Mouse (Mus musculus) gastrocnemius, postnatal 25 days (tissue): ENCODE data around the gene Gse1. TPM values are rescaled to one million over a fixed set of nuclear protein-coding genes. Genes with fewer than 3 reads are reported as not detected.
A peak's percentile ranks its signal among the peaks of the same experiment; 100 is the strongest.

ENCODE experiments used
- DNase-seq: peaks from one replicate; pipeline ENCODE4 v3.0.0; 2022
- total RNA-seq, 2 experiments: library from RNA; stranded (reverse); gene quantifications; 1 replicate in 1 of 2; 2 replicates in 1 of 2; pipeline ENCODE4 v1.2.3; 2021

The Gse1 gene
- total RNA-seq, 2 experiments from 2014 or later = 23.1 to 27.1 TPM

- peak; percentile 71 for DNase-seq
These were observed 16.9 kb upstream of the Gse1 start for GRCm38 (mm10) chr8:120211345-120211744.

DNA sequence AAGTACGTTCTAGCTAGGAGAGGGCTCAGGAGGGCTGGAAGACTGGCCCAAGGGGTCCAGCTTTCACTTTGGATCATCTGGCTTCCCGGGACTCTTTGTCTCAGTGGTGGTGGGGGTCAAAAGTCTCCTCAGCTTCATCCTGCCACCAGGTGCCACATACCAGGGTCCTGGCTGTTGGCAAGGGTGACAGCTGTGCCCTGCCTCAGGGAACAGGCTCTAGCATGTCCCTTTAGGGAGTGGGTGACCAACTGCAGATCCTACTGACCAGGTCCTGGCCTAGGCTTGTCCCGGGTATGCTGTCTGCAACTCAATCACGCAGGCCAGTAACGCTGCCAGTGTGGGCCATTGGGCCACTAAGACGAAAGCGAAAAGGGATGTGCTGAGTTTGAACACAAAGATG, 15.7 kb upstream of the Gse1 start:
- no peak for DNase-seq

DNA sequence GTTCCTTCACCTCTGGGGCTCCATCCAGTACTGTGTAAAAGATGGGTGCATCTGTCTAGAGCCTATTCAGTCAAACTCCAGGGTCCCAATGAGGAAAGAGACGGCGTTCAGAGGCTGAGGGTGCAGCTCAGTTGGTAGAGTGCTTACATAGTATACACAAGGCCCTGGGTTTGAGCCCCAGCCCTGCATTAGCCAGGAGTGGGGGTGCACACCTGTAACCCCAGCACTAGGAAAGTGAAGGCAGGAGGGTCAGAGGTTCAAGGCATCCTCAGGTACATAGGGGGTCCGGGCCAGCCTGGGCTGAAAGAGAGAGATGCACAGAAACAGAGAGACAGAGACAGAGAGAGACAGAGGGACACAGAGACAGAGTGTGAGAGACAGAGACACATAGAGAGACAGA, 15.0 kb upstream of the Gse1 start:
- DNase-seq = no peak

GRCm38 (mm10) chr8:120213939-120214338, 14.3 kb upstream of the Gse1 start:
- peak; percentile 88 for DNase-seq

GRCm38 (mm10) chr8:120215416-120216141, 12.7 kb upstream of the Gse1 start:
- DNase-seq = peak; percentile 74

DNA sequence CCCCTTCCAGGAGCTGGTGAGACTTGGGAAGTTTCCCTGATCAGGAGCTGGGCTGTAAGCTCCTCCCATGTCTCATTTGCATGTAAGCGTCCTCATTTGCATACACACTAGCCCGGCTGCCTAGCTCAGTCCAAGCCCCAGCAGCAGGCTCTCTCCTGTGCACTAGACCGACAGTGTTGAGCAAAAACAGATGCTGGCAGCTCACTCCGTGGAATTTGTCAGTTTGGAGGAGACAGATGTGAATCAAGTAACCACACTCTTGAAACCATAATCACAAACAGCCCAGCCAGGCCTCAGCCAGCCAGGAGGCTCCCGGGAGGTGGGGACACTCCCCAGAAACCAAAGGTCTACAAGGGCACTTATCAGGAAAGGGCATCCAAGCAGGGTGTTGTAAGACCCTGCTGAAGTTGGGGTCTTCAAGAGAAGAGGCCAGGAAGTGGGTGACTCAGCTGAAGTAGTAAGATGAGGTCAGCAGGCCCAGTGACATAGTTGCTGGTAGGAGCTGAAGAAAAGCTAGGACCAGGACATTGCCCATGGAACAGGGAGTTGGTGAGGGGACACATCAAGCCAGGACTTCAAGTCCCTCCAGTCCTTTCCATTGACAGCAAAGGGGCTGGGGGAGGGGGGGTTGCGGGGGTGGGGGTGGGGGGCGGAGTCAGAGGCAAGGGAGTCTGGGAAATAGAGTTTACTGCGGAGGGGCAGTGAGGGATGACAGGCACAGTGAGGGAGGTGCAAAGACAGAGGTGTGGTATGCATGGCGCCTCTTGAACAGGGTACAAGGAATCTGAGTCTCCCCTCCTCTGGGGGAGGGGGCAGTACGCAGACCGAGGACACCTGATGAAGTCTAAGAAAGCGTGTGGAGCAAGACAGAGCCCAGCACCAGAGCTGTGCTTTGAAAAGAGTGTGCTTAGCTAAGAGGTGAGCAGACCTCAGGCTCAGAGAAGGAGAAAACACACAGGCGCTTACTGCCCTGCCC, 11.1 kb upstream of the Gse1 start:
- DNase-seq = peak; percentile 63

- DNase-seq = no peak
These were observed 5.7 kb upstream of the Gse1 start for GRCm38 (mm10) chr8:120222548-120222947.

- no peak for DNase-seq
These were observed 3.5 kb upstream of the Gse1 start for GRCm38 (mm10) chr8:120224521-120225420.

DNA sequence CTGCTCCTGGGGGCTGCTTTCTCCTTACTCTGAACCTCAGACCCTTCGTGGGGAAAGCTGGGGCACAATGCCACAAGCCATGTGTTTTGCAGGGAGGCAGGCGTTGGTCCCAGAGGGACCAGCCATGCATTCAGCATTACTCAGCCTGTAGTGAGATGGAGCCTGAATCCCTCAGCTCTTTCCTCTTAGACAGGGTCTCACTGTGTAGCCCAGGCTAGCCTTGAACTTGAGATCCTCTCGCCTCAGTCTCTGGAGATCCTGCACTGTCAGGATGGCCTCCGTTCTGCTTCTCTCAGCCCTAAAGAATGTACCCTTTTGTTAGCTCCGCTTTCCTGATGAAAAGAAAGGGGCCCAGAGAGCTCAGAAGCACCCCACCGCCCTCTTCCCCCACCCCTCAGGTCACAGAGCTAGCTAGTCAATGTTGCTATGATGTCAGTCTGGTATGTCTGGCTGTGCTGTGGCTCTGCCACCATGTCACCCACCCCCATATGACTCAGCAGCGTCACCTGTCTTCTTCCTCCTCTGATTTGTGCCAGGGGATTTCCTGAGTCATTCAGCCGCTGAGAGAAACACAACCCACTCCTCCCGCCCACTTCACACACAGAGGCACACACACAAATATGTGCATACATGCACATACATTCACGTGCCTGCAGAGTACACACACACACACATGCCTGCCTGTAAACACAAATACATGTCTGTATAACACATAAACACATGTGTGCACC, 2.7 kb upstream of the Gse1 start:
- DNase-seq = no peak

GRCm38 (mm10) chr8:120226700-120227577, 1.3 kb upstream of the Gse1 start:
- DNase-seq = no peak

GRCm38 (mm10) chr8:120227578-120227876, 729 bp upstream of the Gse1 start:
- DNase-seq = no peak

- DNase-seq = no peak
These were observed 721 bp downstream of the Gse1 start for GRCm38 (mm10) chr8:120228781-120229573.

GRCm38 (mm10) chr8:120229574-120229916, 1.3 kb downstream of the Gse1 start:
- DNase-seq = peak; percentile 49

GRCm38 (mm10) chr8:120230081-120230480, 1.8 kb downstream of the Gse1 start:
- no peak for DNase-seq

DNA sequence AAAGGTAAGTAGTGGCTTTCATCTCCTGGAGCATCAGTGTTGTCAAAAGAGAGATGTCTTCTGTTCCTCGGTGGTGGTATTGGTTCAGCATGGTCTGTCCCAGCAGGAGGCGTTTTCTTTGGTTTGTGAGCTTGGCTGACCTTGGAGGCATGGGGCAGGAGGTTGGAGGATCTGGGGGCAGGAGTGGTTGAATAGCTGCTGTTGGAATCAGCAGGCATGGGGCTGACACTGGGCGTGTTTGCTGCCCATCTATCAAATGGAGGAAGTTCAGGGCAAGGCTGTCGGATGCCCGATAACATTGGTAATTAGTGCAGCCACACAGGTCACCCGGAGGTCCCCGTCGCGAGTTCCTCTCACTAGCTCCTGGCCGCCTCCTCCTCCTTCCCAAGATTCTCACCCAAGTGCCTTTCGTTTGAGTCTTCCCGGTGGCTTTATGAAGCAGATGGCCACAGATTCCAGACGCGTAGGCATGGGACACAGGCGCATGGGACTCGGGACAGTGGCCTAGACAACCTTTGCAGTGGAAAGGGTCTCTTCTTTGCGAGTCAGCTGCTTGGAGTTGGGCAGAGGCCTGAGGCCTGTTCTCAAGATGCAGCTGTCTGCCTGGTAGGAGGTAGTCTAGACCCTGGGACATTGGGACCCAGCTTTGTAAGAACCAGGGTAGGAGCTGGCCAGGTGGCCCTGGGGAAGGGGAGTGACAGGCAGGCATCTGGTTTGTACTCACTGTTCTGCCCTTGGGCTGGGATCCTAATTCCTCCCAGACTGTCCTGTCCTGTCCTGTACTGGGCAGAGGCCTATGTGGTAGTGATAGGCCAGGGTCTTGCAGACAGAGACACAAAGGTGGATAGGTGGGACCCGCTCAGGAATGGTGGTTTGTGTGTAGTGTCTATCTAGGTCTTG, 2.7 kb downstream of the Gse1 start:
- DNase-seq = no peak

DNA sequence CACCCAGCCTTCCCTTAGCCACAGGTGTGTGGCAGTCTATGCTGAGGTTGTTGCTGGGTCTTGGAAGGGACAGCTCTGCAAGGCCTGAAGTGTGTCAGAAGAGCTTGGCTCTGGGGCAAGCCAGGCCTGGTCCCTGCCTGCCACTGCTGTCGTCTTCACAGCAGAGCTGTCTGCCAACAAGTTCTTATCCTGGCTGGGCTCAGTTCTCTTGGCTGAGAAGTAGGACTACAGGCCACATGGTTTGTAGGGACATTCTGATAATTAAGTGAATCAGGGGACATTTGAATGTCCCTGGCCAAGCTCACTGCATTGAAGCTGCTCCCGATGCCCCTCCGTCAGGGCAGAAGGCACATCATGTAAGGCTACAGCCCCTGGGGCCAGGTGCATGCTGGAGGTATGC, 3.6 kb downstream of the Gse1 start:
- DNase-seq = peak; percentile 65

GRCm38 (mm10) chr8:120232398-120232797, 4.1 kb downstream of the Gse1 start:
- no peak for DNase-seq

DNA sequence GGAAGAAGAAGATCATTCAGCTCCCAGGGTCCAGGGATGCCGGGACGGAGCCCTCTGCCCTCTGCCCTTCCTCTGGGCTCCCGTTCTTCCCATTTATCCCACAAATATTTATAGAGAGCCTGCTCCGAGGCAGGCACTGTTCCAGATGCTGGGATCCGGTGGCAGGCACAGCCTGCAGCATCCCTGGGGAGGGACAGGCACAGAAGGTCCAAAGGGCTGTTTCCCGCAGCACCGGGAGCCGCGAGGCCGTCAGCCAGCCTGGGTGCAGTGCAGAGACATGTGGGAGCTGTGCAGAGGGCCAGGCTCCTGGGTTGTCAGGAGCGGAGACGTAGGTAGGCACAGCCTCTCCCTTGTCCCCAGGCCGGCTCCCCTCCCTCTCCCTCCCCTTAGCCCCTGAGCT, 4.7 kb downstream of the Gse1 start:
- DNase-seq = no peak

- DNase-seq = peak; percentile 53
These were observed 6.2 kb downstream of the Gse1 start for GRCm38 (mm10) chr8:120234457-120234856.
